Mouse (Mus musculus) heart, embryonic 15.5 days (tissue): ENCODE data around the gene Sepsecs. TPM values are rescaled to one million over a fixed set of nuclear protein-coding genes. Genes with fewer than 3 reads are reported as not detected.
"Not testable (repeated sequence)": the region's sequence is repeated elsewhere in the genome, so short reads cannot be mapped to it uniquely, and the experiment has no call there.

Source experiments
- ATAC-seq: fragments of 200-750 bp; cut with Nextera tagmentation; replicated peaks from 2 replicates; pipeline ENCODE4 v1.8.0; 2017; ENCODE audit warnings: low read depth, moderate TSS enrichment; ENCODE audit not compliant: insufficient number of reproducible peaks, insufficient read depth, low FRiP score
- H3K27ac ChIP-seq: fragments of 300-500 bp; sonication (generic); 2 replicates; pipeline ENCODE4 v1.5.1; 2015; ENCODE audit warnings: mild to moderate bottlenecking, inconsistent platforms
- H3K27me3 ChIP-seq: fragments of 300-500 bp; sonication (generic); 2 replicates; pipeline ENCODE4 v1.6.1; 2015; ENCODE audit warnings: inconsistent platforms
- H3K36me3 ChIP-seq: fragments of 300-500 bp; sonication (generic); 2 replicates; pipeline ENCODE4 v1.6.1; 2015; ENCODE audit warnings: mild to moderate bottlenecking, inconsistent platforms
- H3K4me1 ChIP-seq: fragments of 300-500 bp; sonication (generic); replicated peaks from 2 replicates; pipeline ENCODE4 v1.6.1; 2015; ENCODE audit warnings: inconsistent platforms
- H3K4me2 ChIP-seq: fragments of 300-500 bp; sonication (generic); 2 replicates; pipeline ENCODE4 v1.6.1; 2015; ENCODE audit warnings: inconsistent platforms, mild to moderate bottlenecking, moderate library complexity
- H3K4me3 ChIP-seq: fragments of 300-500 bp; sonication (generic); 2 replicates; pipeline ENCODE4 v1.5.1; 2015; ENCODE audit warnings: mild to moderate bottlenecking, inconsistent platforms
- H3K9ac ChIP-seq: fragments of 300-500 bp; sonication (generic); 2 replicates; pipeline ENCODE4 v1.6.1; 2015; ENCODE audit warnings: mild to moderate bottlenecking, inconsistent platforms
- H3K9me3 ChIP-seq: fragments of 300-500 bp; sonication (generic); replicated peaks from 2 replicates; pipeline ENCODE4 v1.6.1; 2016; ENCODE audit warnings: inconsistent platforms
- WGBS: fragments of 180-500 bp; shearing (Covaris S2); methylation state at CpG from one replicate; pipeline ENCODE4 v1.1.7; 2015; ENCODE audit warnings: mixed read lengths; 5-methylcytosine and 5-hydroxymethylcytosine counted together
- polyA plus RNA-seq: library from polyadenylated mRNA; unstranded; fragments of >200 nt; fragmentation: Nextera tagmentation; extraction: Ambion mirVana; gene quantifications from 2 replicates; pipeline ENCODE4 v1.2.1, GENCODE M21; 2015

Gene Sepsecs
- 5.1 and 6.6 TPM in 2 replicates for polyA plus RNA-seq

- peak within 1 kb of the TSS; percentile 61 for H3K4me2 ChIP-seq
- H3K4me1 ChIP-seq: peaks cover 5% of the 10 kb centered on the region
- peak within 1 kb of the TSS; percentile 78 for H3K4me3 ChIP-seq
- no peaks in the 10 kb centered on the region; the same call in 1 of the 2 replicates for H3K36me3 ChIP-seq
- peak; percentile 89 for ATAC-seq
- H3K9ac ChIP-seq: peak within 1 kb of the TSS; percentile 89
- no peaks in the 10 kb centered on the region for H3K9me3 ChIP-seq
- H3K27me3 ChIP-seq: peaks cover 4% of the 10 kb centered on the region; the same call in 1 of the 2 replicates
- WGBS: 4% methylated on average over 56 of the region's 56 CpGs
- H3K27ac ChIP-seq: peak within 1 kb of the TSS; percentile 62; the same call in 1 of the 2 replicates
These were observed at the start of gene Sepsecs for GRCm38 (mm10) chr5:52669426-52670191. Gene Sepsecs, minus strand, starts transcription at chr5:52669708.

- Histone ChIP-seq H3K9me3 (no peaks in the 10 kb centered on the region), H3K27ac (no peak overlapping the region), H3K4me2 (no peak overlapping the region), H3K36me3 (no peaks in the 10 kb centered on the region), H3K9ac (no peak overlapping the region), H3K27me3 (no peaks in the 10 kb centered on the region), H3K4me1 (no peaks in the 10 kb centered on the region), H3K4me3 (no peak overlapping the region)
- ATAC-seq: no peak
- 72% methylated on average over 5 of the region's 5 CpGs for WGBS
These were observed 47.4 kb upstream of the Sepsecs start for GRCm38 (mm10) chr5:52716742-52717448.

GRCm38 (mm10) chr5:52712704-52713103 lies 43.2 kb upstream of the Sepsecs start:
- H3K9me3 ChIP-seq: no peaks in the 10 kb centered on the region
- ATAC-seq: no peak
- no peaks in the 10 kb centered on the region for H3K4me1 ChIP-seq
- H3K36me3 ChIP-seq: no peaks in the 10 kb centered on the region
- H3K4me2 ChIP-seq: no peak overlapping the region
- no peak overlapping the region for H3K4me3 ChIP-seq
- H3K27me3 ChIP-seq: no peaks in the 10 kb centered on the region
- no peak overlapping the region for H3K9ac ChIP-seq
- no peak overlapping the region for H3K27ac ChIP-seq

- 58% methylated on average over 4 of the region's 4 CpGs for WGBS
- no peaks in the 10 kb centered on the region for H3K27me3 ChIP-seq
- no peaks in the 10 kb centered on the region for H3K4me1 ChIP-seq
- H3K4me3 ChIP-seq: no peak overlapping the region
- no peaks in the 10 kb centered on the region for H3K9me3 ChIP-seq
- H3K36me3 ChIP-seq: no peaks in the 10 kb centered on the region
- no peak for ATAC-seq
- H3K27ac ChIP-seq: no peak overlapping the region
- H3K9ac ChIP-seq: no peak overlapping the region
- H3K4me2 ChIP-seq: no peak overlapping the region
These were observed 35.1 kb upstream of the Sepsecs start for GRCm38 (mm10) chr5:52704562-52704961.

GRCm38 (mm10) chr5:52697882-52698440 lies 28.5 kb upstream of the Sepsecs start:
- H3K27ac ChIP-seq, H3K9me3 ChIP-seq, H3K9ac ChIP-seq, H3K4me1 ChIP-seq, H3K27me3 ChIP-seq, H3K4me2 ChIP-seq, H3K4me3 ChIP-seq, H3K36me3 ChIP-seq, ATAC-seq: not testable (repeated sequence)
- WGBS: 85% methylated on average over 7 of the region's 7 CpGs

GRCm38 (mm10) chr5:52697291-52697690 lies 27.8 kb upstream of the Sepsecs start:
- Histone ChIP-seq H3K27me3 (no peaks in the 10 kb centered on the region), H3K4me2 (no peak overlapping the region), H3K4me3 (no peak overlapping the region), H3K9ac (no peak overlapping the region), H3K9me3 (no peaks in the 10 kb centered on the region), H3K4me1 (no peaks in the 10 kb centered on the region), H3K27ac (no peak overlapping the region), H3K36me3 (no peaks in the 10 kb centered on the region)
- WGBS: 80% methylated on average over 1 of the region's 1 CpGs
- no peak for ATAC-seq

- Histone ChIP-seq H3K36me3 (no peaks in the 10 kb centered on the region), H3K4me2 (no peak overlapping the region), H3K27ac (peak overlapping the region; percentile 80), H3K9me3 (no peaks in the 10 kb centered on the region), H3K4me3 (no peak overlapping the region), H3K4me1 (peaks cover 8% of the 10 kb centered on the region), H3K27me3 (no peaks in the 10 kb centered on the region), H3K9ac (no peak overlapping the region)
- peak; percentile 55 for ATAC-seq
- WGBS: 45% methylated on average over 6 of the region's 6 CpGs
These were observed 18.4 kb upstream of the Sepsecs start for GRCm38 (mm10) chr5:52687741-52688455.

GRCm38 (mm10) chr5:52681111-52681510 lies 11.6 kb upstream of the Sepsecs start:
- H3K4me2 ChIP-seq: no peak overlapping the region
- H3K36me3 ChIP-seq: no peaks in the 10 kb centered on the region
- H3K27me3 ChIP-seq: no peaks in the 10 kb centered on the region
- no peaks in the 10 kb centered on the region for H3K4me1 ChIP-seq
- no peak overlapping the region for H3K27ac ChIP-seq
- ATAC-seq: no peak
- H3K9ac ChIP-seq: no peak overlapping the region
- no peak overlapping the region for H3K4me3 ChIP-seq
- H3K9me3 ChIP-seq: no peaks in the 10 kb centered on the region
- 52% methylated on average over 4 of the region's 4 CpGs for WGBS

GRCm38 (mm10) chr5:52680191-52680590 lies 10.7 kb upstream of the Sepsecs start:
- WGBS: 67% methylated on average over 4 of the region's 4 CpGs
- no peak overlapping the region for H3K4me3 ChIP-seq
- H3K4me2 ChIP-seq: no peak overlapping the region
- no peaks in the 10 kb centered on the region for H3K9me3 ChIP-seq
- H3K9ac ChIP-seq: no peak overlapping the region
- no peak for ATAC-seq
- no peaks in the 10 kb centered on the region for H3K4me1 ChIP-seq
- H3K27me3 ChIP-seq: no peaks in the 10 kb centered on the region
- H3K36me3 ChIP-seq: no peaks in the 10 kb centered on the region
- H3K27ac ChIP-seq: no peak overlapping the region

GRCm38 (mm10) chr5:52678498-52679070 lies 9.1 kb upstream of the Sepsecs start:
- Histone ChIP-seq H3K27me3 (no peaks in the 10 kb centered on the region), H3K9ac (no peak overlapping the region), H3K4me1 (no peaks in the 10 kb centered on the region), H3K4me3 (no peak overlapping the region), H3K36me3 (no peaks in the 10 kb centered on the region), H3K9me3 (no peaks in the 10 kb centered on the region), H3K27ac (no peak overlapping the region), H3K4me2 (no peak overlapping the region)
- ATAC-seq: no peak
- 73% methylated on average over 5 of the region's 5 CpGs for WGBS

- Histone ChIP-seq H3K27me3 (peaks cover 4% of the 10 kb centered on the region; the same call in 1 of the 2 replicates), H3K36me3 (no peaks in the 10 kb centered on the region), H3K9me3 (no peaks in the 10 kb centered on the region), H3K9ac (no peak overlapping the region), H3K27ac (no peak overlapping the region), H3K4me3 (no peak overlapping the region), H3K4me2 (no peak overlapping the region), H3K4me1 (no peaks in the 10 kb centered on the region)
- no peak for ATAC-seq
- 64% methylated on average over 3 of the region's 3 CpGs for WGBS
These were observed 7.6 kb upstream of the Sepsecs start for GRCm38 (mm10) chr5:52677126-52677525.
